Mouse (Mus musculus): ENCODE measurements around the gene Nup37. TPM values are rescaled to one million over a fixed set of nuclear protein-coding genes. Genes with fewer than 3 reads are reported as not detected.

Gene Nup37
- 1 to 10 TPM; 6.7 to 8.6 TPM for total RNA-seq (2021)

DNA sequence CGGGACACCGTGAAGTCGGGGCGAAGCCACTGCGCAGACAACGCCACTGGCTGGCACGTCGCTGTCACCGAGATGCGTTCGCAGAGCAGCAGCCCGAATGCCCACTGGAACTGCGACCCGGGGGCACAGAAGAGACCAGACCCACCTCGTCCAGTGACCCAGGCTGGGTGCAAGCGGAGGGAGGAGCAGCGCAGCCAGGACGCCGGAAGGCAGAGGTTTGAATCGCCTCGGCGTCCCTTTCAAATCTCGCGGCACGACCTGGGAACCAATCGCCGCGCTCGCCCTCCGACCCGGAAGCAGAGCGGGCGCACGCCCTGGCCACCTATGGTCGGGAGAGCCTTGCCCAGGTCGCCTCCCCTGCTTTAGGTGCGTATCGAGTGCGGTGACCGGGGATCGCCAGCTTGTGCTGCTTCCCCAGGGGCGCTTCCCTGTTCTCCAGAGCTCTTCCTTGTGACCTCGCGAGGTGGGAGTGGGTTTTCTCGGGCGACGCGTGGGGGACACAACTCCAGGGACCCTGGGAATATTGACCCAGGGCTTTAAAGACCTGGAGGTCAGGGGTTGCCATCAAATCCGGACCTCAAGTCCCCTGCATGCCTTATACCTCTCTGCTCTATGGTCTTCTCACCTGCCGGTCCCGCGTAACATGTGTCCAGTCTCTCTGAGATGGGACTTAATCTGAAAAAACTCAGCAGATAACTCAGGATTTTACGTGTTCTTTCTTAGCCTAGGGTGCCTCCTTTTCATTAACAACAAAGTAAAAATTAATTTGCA is at the start of gene Nup37, which contains the start of gene Parpbp:
Gene Nup37 (plus strand): TSS at position 286 of the 771 bp plus-strand sequence.
Gene Parpbp (minus strand): TSS at position 235 of the 771 bp plus-strand sequence.
- DNase-seq (ENCODE audit: low spot score in 2 of 2): peak; percentile 83 to 84
- intact Hi-C loops (cut with DNase I): no loop called here

GRCm38 (mm10) chr10:88106169-88106568 is 40.6 kb upstream of the Nup37 start:
- DNase-seq (ENCODE audit: low spot score in 2 of 2): no peak
- intact Hi-C loops (cut with DNase I): no loop called here

GRCm38 (mm10) chr10:88113290-88113689 is 33.5 kb upstream of the Nup37 start:
- intact Hi-C loops (cut with DNase I): loop anchor here (10.0 kb wide), 1 partner anchor 258 kb away; the partner anchor contains the start of gene Igf1
- DNase-seq (ENCODE audit: low spot score in 2 of 2): no peak

DNA sequence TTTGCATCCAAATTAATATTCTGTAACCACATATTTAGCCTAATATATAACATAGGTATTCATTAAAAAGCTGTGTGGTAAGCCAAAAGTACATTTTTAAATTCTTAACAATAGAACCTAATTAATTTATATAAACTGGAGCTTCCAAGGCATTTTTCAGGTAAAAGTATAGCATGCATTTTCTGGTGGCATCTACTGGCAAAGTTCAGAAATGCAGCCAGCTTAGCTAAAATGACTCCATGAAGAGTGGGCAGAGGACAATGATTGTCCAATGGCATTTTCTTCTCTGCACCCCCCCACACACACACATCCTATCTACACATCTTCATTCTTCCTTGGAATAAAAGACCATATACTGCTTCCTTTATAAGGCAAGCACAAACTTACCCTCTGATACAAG is 27.1 kb upstream of the Nup37 start:
- intact Hi-C loops (cut with DNase I): loop anchor here (5.0 to 10.0 kb wide), 2 partner anchors 265 to 467 kb away; partner anchors contain the start of gene Igf1
- no peak for DNase-seq (ENCODE audit: low spot score in 2 of 2)

DNA sequence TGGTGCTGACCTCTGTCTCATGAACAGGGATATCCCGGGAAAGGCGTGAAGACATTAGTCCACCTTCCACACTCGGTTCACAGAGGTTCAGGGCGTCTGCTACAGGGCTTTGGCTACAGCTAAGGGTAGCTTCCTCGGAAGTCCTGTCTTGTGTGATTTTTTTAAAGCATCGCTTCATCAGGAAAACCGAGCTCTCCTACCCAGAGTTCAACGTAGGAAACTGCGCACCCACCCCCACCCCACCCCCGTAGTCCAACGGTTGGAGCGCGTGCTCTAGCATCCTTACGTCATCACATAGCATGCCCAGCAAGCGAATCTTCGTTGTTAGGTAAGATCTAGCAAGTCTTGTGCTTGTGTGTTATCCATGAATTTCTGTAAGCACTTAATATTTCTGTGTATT is 11.2 kb upstream of the Nup37 start:
- DNase-seq (ENCODE audit: low spot score in 2 of 2): no peak
- intact Hi-C loops (cut with DNase I): no loop called here

DNA sequence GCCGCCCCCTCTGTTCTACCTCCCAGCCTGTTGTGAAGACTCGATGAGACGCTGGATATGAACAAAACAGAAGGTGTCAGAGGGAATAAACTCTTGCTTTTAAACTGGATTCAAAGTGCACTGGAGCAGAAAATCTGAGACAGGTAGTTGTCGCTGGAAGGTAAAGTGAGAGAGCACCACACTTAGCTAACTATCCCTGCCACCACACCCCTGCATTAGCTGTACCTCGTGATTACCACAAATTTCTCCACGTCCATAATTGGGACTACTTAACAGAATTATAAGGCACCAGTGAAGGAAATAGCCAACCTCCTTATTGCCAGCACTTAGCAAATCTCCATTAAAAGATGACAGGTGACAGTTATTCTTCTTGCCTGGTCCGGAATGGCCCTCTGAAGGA is 605 bp upstream of the Nup37 start:
- intact Hi-C loops (cut with DNase I): no loop called here
- no peak for DNase-seq (ENCODE audit: low spot score in 2 of 2)

GRCm38 (mm10) chr10:88150381-88150780 is 3.6 kb downstream of the Nup37 start:
- intact Hi-C loops (cut with DNase I): no loop called here
- no peak for DNase-seq (ENCODE audit: low spot score in 2 of 2)

DNA sequence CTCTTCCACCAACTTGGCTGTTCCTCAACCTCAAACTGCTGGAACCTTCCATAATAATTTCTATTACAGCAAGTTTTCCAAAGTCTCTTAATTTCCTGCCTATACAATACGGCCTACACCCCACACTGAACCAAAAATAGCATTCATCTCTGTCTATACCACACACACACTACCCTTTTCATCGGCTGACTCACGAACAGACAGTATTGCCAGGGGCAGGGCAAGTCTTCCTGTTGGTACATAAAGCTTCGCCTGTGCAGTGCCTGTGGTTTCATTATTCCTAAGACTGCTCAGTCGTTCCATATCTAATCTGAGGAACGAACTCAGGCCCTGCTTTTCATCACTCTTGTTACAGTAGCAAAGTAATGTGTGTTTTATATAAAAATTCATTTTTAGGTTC is 4.9 kb downstream of the Nup37 start:
- peak in 1 of 2 experiments; percentile 26 for DNase-seq (ENCODE audit: low spot score in 2 of 2)
- intact Hi-C loops (cut with DNase I): no loop called here

GRCm38 (mm10) chr10:88162096-88162495 is 15.3 kb downstream of the Nup37 start:
- intact Hi-C loops (cut with DNase I): no loop called here
- no peak for DNase-seq (ENCODE audit: low spot score in 2 of 2)

GRCm38 (mm10) chr10:88162676-88163075 is 15.9 kb downstream of the Nup37 start:
- no peak for DNase-seq (ENCODE audit: low spot score in 2 of 2)
- intact Hi-C loops (cut with DNase I): no loop called here

- intact Hi-C loops (cut with DNase I): no loop called here
- no peak for DNase-seq (ENCODE audit: low spot score in 2 of 2)
These were observed 19.4 kb downstream of the Nup37 start for GRCm38 (mm10) chr10:88166158-88166557.

DNA sequence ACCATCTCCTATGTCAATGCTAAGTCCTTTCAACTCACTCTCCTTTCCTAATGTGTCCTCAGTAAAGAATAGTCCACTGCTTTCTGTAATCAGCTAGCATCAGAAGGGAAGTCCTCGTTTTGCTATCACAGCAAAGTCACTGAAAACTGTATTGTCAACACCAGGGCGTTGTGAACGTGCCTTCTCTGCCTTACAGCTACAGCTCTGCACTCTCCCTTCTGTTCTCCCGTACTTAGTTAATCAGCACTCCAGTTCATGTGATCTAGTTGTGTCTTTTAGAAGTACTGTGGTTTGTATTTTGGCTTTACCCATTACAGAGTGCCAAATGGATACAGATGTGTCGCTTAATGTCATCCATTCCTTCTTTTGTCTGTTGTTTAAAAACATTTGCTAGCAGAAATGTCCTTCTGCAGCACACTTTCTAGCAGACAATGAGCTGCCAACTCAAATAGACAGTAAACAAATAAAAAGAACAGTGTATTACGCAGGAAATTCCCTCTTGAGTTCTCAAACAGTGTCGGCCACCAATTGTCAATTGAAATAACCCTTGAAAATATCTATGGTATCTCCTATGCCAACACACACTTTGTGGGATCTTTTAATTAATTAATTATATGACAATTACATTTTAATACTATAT is 20.8 kb downstream of the Nup37 start:
- no peak for DNase-seq (ENCODE audit: low spot score in 2 of 2)
- intact Hi-C loops (cut with DNase I): no loop called here

DNA sequence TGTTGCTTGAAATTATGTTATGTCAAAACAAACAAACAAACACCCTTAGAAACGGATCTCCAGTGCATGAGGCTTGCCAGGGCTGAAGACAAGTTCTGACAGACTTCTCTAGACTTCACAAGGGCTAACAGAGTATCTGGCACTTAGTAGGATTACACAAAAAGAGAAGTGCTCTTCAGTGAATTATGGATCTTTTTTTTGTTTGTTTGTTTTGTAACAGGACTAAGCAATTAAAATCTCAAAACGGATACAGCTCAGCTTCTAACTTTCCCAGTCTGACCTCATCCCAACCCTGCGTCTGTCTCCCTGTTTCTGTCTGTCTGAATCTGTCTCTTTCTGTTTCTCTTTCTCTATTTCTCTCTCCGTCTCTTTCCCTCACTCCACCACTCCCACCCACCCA is 53.7 kb downstream of the Nup37 start:
- DNase-seq (ENCODE audit: low spot score in 2 of 2): peak in 1 of 2 experiments; percentile 4
- intact Hi-C loops (cut with DNase I): no loop called here

DNA sequence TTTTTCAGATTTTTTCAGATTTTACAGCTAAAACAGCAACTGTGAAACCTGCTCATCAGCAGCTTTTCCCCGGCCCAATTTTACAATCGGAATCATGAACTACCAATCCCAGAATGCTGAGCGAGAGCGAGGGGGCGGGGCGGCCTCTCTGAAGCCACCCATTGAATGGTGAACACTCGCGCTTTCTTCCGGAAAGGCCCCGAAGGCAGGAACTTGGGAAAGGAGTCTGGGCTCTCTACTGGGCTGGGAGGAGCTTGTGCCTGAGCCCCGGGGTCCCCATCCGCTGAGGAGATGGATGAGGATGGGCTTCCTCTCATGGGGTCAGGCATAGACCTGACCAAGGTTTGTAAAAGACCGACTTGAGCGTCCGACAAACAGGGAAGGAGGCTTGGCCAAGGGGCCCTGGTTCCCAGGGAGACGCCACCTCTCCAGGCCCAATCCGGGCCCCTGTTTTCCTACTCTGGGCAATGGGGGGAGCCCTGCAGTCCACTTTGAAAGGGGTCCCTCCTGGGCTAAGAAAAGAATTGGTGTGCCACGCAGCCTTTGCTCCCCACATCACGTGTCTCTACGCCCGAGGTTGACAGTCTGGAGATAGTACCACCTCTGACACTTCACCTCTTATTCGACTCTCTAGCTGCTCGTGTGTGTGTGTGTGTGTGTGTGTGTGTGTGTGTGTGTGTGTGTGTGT is 54.3 kb downstream of the Nup37 start, which contains the start of gene Washc3:
Gene Washc3 (plus strand): TSS at position 143 of the 688 bp plus-strand sequence.
- peak; percentile 92 to 97 for DNase-seq (ENCODE audit: low spot score in 2 of 2)
- intact Hi-C loops (cut with DNase I): no loop called here

DNA sequence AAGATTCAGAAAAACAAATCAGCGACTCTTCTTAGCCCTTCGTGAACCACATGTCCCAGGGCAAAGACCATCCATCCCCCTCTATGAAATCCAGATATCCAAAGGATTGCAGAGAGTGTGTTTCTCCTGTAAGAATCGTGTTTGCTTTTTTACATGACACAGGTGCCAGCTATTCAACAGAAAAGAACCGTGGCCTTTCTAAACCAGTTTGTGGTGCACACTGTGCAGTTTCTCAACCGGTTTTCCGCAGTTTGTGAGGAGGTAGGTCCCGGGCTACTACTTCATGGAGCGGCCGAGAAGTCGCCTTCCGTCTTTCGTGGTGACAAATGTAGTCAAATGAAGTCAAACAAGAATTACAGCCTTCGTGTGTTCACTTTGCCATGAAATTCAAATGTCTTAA is 54.9 kb downstream of the Nup37 start:
- DNase-seq (ENCODE audit: low spot score in 2 of 2): no peak

GRCm38 (mm10) chr10:88202581-88202980 is 55.8 kb downstream of the Nup37 start:
- intact Hi-C loops (cut with DNase I): no loop called here
- no peak for DNase-seq (ENCODE audit: low spot score in 2 of 2)

More for the DNA sequence above, 54.9 kb downstream of the Nup37 start:
- intact Hi-C loops (cut with DNase I): no loop called here

- intact Hi-C loops (cut with DNase I): no loop called here
These were observed 56.4 kb downstream of the Nup37 start for GRCm38 (mm10) chr10:88203236-88203635.

GRCm38 (mm10) chr10:88212644-88213043 is 65.9 kb downstream of the Nup37 start:
- intact Hi-C loops (cut with DNase I): no loop called here
- no peak for DNase-seq (ENCODE audit: low spot score in 2 of 2)

More at GRCm38 (mm10) chr10:88203236-88203635, 56.4 kb downstream of the Nup37 start:
- DNase-seq (ENCODE audit: low spot score in 2 of 2): no peak

DNA sequence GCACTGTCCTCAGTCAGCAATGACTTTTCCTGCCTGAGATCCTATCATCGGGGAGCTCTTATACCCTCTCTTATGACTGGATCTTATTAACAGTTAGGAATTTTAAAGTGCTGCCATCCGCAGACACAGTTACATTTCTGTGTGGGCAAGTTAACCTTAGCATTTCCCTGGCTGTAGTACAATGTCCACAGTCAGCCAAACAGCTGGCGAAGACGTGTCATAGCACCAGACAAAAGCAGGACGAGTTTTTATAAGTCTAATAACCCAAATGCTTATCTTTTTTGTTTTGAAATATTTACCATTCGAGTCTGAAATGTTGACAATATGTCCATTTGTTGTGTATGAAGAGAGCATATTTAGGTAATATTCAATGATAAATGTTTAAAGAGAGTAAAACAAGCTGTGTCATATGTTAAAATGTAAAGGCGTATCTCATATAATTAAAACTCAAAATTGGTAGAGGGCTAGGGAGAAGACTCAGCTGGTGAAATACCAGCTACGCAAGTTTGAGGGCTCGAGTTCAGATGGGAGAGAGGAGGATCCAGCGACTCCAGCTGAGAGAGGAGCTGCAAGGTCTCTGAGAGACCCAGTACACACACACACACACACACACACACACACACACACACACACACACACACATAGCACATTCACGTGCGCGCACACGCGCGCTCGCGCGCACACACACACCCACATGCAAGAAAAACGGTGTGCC is 68.2 kb downstream of the Nup37 start:
- DNase-seq (ENCODE audit: low spot score in 2 of 2): no peak
- intact Hi-C loops (cut with DNase I): no loop called here

DNA sequence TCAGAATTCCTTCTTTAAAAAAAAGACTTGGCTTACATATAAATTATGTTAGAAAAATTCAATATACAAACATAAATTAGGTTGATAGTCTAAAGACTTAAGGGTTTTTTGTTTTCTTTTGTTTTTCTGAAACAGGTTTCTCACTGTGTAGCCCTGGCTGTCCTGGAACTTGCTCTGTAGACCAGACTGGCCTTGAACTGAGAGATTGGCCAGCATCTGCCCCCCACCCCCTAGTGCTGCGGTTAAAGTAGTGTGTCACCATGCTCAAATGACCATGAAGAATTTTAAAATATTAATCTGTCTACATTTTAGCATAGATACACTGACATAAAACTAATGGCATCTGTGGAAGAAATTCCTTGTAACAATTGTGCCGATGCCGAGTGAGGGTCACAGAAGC is 71.4 kb downstream of the Nup37 start:
- intact Hi-C loops (cut with DNase I): no loop called here
- no peak for DNase-seq (ENCODE audit: low spot score in 2 of 2)

Measured in left cerebral cortex, postnatal 25 days (tissue).